Mouse (Mus musculus) ES-E14 (cell line): ENCODE measurements around the gene Btg1. TPM values are rescaled to one million over a fixed set of nuclear protein-coding genes. Genes with fewer than 3 reads are reported as not detected.

Experiments used
- DNase-seq: peaks from one replicate; pipeline ENCODE4 v3.0.0-alpha.2; 2013; ENCODE audit warnings: low read depth, low spot score
- H3K27ac ChIP-seq: 2 replicates; pipeline ENCODE4 v1.5.1; 2012; ENCODE audit warnings: low read depth, mild to moderate bottlenecking, low read length, moderate library complexity, mixed read lengths; ENCODE audit not compliant: poor library complexity, insufficient read depth, severe bottlenecking
- H3K36me3 ChIP-seq: 2 replicates; pipeline ENCODE4 v1.6.1; 2012; ENCODE audit warnings: mild to moderate bottlenecking, low read length, moderate library complexity, mixed read lengths; ENCODE audit not compliant: control insufficient read depth, poor library complexity, insufficient read depth, severe bottlenecking
- H3K4me1 ChIP-seq, 2 experiments: fragments of 150-350 bp in 1 of 2; sonication (generic) in 1 of 2; 2 replicates each; pipeline ENCODE4 v1.6.1; 2012; ENCODE audit warnings: low read length in 2 of 2, mild to moderate bottlenecking in 1 of 2, mixed read lengths in 1 of 2; ENCODE audit not compliant: control insufficient read depth in 2 of 2, insufficient read depth in 2 of 2, poor library complexity in 1 of 2
- H3K4me3 ChIP-seq, 2 experiments: fragments of 150-350 bp in 1 of 2; sonication (generic) in 1 of 2; 2 replicates each; pipeline ENCODE4 v1.5.1; 2012; ENCODE audit warnings: low read length in 2 of 2, low read depth in 1 of 2, mild to moderate bottlenecking in 1 of 2, mixed read lengths in 1 of 2; ENCODE audit not compliant: insufficient read depth in 1 of 2, poor library complexity in 1 of 2, severe bottlenecking in 1 of 2
- H3K9ac ChIP-seq: 2 replicates; pipeline ENCODE4 v1.6.1; 2012; ENCODE audit warnings: low read depth, mild to moderate bottlenecking, low read length, mixed read lengths; ENCODE audit not compliant: poor library complexity, insufficient read depth, severe bottlenecking
- H3K9me3 ChIP-seq: fragments of 150-350 bp; sonication (generic); 2 replicates; pipeline ENCODE4 v1.6.1; 2012; ENCODE audit warnings: low read depth, mild to moderate bottlenecking, low read length; ENCODE audit not compliant: control insufficient read depth, insufficient read depth
- CHD2 ChIP-seq: IDR thresholded peaks from 2 replicates; pipeline ENCODE4 v1.6.1; 2014; ENCODE audit warnings: mild to moderate bottlenecking, low read depth, low read length, inconsistent platforms
- HCFC1 ChIP-seq: IDR thresholded peaks from 2 replicates; pipeline ENCODE4 v1.6.1; 2012; ENCODE audit warnings: low read length, inconsistent platforms, borderline replicate concordance; ENCODE audit not compliant: insufficient read depth
- MAFK ChIP-seq: IDR thresholded peaks from 2 replicates; pipeline ENCODE4 v1.6.1; 2014; ENCODE audit warnings: mild to moderate bottlenecking, low read depth, low read length, inconsistent platforms; ENCODE audit not compliant: insufficient read depth
- ZC3H11A ChIP-seq: IDR thresholded peaks from 2 replicates; pipeline ENCODE4 v1.6.1; 2012; ENCODE audit warnings: low read depth, mild to moderate bottlenecking, inconsistent platforms, low read length, borderline replicate concordance
- ZNF384 ChIP-seq: IDR thresholded peaks from 2 replicates; pipeline ENCODE4 v1.6.1; 2012; ENCODE audit warnings: low read depth, low read length, inconsistent platforms
- in situ Hi-C, 2 experiments: fragments of 600-800 bp; cut with MboI; formaldehyde crosslinking; loops; one replicate each; pipeline ENCODE4 v1.15.1; 2025; ENCODE audit warnings: low sequenced_read_pairs in 2 of 2, inconsistent platforms in 1 of 2; ENCODE audit not compliant: unreplicated experiment in 2 of 2
- total RNA-seq: library from RNA; depleted of rRNA; stranded (reverse); fragments of 300-350 nt; gene quantifications from 2 replicates; pipeline ENCODE4 v1.2.3, GENCODE M21; 2012

The Btg1 gene
- total RNA-seq, 1 experiment: 16.1 TPM

DNA sequence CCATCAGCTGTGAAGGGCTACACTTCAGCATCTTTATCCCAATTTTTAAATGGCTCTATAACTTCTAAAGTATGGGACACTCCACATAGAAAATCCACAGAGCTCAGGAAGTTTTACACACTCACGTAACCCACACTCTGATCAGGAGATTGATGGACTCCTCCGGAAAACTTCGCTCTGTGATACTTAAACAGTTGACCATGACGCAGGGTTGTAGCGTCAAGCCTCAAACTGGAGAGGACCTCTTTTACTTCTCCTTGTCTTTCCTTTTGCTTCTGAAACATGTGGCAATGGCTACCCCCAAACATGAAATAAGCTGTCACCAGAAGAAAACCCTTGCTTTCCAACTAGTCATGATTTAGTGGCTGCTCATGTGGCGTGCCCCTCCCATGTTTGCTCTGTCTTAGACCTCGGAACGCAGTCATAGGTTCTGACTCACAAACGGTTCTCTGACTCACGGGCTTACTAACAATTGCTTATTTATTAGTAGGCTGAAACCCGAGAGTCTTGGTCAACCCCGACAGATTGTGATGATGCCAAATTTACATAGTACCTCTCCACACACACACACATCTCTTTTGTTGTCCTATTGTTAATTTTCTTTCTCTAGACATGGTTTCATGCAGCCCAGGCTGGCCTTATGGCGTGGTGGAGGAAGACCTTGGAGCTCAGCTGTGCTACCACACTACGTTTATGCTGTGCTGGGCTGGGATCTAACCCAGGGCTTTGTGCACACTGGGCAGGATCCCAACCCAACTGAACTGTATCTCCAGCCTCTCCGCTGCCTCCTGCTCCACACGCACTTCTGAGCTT lies 11.5 kb downstream of the Btg1 start:
- Histone ChIP-seq H3K36me3 (no peaks in the 10 kb centered on the region), H3K9ac (no peak overlapping the region), H3K4me1 (peaks cover 18 to 35% of the 10 kb centered on the region in 2 experiments), H3K27ac (no peak overlapping the region), H3K4me3 (no peak overlapping the region), H3K9me3 (no peaks in the 10 kb centered on the region)
- in situ Hi-C loops: no loop called here
- no peak for TF ChIP-seq ZC3H11A
- no peak for TF ChIP-seq ZNF384
- TF ChIP-seq CHD2: no peak
- TF ChIP-seq HCFC1: no peak
- no peak for TF ChIP-seq MAFK
- DNase-seq: no peak

DNA sequence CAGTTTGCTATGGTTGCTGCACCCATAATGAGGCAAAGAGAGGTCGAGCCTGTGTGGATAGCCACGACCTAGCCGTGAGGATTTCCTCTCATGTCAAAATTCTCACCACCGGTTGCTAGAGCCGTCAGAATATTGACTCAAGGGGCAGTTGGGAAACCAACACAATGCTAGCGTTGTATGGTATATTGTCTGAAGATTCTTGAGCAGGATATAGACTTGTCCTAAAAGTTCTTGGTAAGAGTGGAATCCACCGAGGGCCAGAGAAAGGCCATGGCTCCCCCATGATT lies 12.1 kb downstream of the Btg1 start:
- Histone ChIP-seq H3K4me3 (no peak overlapping the region), H3K9me3 (no peaks in the 10 kb centered on the region), H3K9ac (no peak overlapping the region), H3K36me3 (no peaks in the 10 kb centered on the region), H3K4me1 (peaks cover 20 to 35% of the 10 kb centered on the region in 2 experiments), H3K27ac (no peak overlapping the region)
- in situ Hi-C loops: no loop called here
- TF ChIP-seq ZNF384 (no peak), ZC3H11A (no peak), MAFK (no peak), HCFC1 (no peak), CHD2 (no peak)
- no peak for DNase-seq

DNA sequence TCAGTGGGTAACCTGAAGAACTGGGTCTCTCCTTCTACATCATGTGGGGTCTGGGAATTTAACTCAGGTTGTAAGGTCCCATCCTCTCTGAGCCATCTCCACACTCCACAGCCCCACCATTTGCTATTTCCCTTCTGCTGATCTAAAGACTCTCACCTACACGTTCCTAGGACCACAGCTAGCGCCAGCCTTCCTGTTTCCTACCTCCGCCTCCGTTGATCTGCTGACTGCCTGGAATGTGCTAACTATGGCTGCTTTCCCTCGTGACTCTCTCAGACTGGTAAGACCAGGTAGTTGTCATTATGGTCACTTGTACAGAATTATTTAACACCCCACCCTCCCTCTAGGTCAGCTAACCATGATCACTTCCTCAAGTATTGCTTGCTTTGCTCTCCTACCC lies 13.3 kb downstream of the Btg1 start:
- peaks cover 20 to 32% of the 10 kb centered on the region in 2 experiments for H3K4me1 ChIP-seq
- H3K36me3 ChIP-seq: no peaks in the 10 kb centered on the region
- no peak overlapping the region for H3K9ac ChIP-seq
- no peak overlapping the region for H3K27ac ChIP-seq
- no peak overlapping the region for H3K4me3 ChIP-seq
- in situ Hi-C loops: no loop called here
- DNase-seq: no peak
- no peak for TF ChIP-seq CHD2
- TF ChIP-seq ZNF384: no peak
- no peak for TF ChIP-seq MAFK
- TF ChIP-seq ZC3H11A: no peak
- TF ChIP-seq HCFC1: no peak
- H3K9me3 ChIP-seq: no peaks in the 10 kb centered on the region

- no peak overlapping the region for H3K9ac ChIP-seq
- H3K4me3 ChIP-seq: peak overlapping the region in 1 of 2 experiments; percentile 20; a peak in 1 of 4 replicates
- in situ Hi-C loops: no loop called here
- DNase-seq: no peak
- H3K4me1 ChIP-seq: peaks cover 20 to 28% of the 10 kb centered on the region in 2 experiments
- peak overlapping the region; percentile 18; the same call in 1 of the 2 replicates for H3K27ac ChIP-seq
- peak; percentile 58; the same call in 1 of the 2 replicates for TF ChIP-seq MAFK
- TF ChIP-seq HCFC1: no peak
- TF ChIP-seq CHD2: no peak
- H3K36me3 ChIP-seq: no peaks in the 10 kb centered on the region
- H3K9me3 ChIP-seq: no peaks in the 10 kb centered on the region
These were observed 14.4 kb downstream of the Btg1 start for GRCm38 (mm10) chr10:96631066-96631711.
